Mouse (Mus musculus) spleen, adult 2 months (tissue): Measurements from ENCODE around the gene Prpf6. TPM values are rescaled to one million over a fixed set of nuclear protein-coding genes. Genes with fewer than 3 reads are reported as not detected.

Experiments
- DNase-seq, 2 experiments: peaks; one replicate each; pipeline versions ENCODE4 v3.0.0 to v3.0.0-alpha.2; 2012 to 2021; ENCODE audit warnings: low spot score in 2 of 2, low read depth in 1 of 2
- H3K27ac ChIP-seq: fragments of 200-500 bp; 2 replicates; pipeline ENCODE4 v1.5.1; 2012; ENCODE audit warnings: low read length, inconsistent platforms; ENCODE audit not compliant: insufficient read depth
- H3K27me3 ChIP-seq: fragments of 200-500 bp; 2 replicates; pipeline ENCODE4 v1.6.1; 2012; ENCODE audit warnings: mild to moderate bottlenecking, moderate library complexity, low read length, inconsistent platforms; ENCODE audit not compliant: control insufficient read depth, insufficient read depth
- H3K36me3 ChIP-seq: fragments of 200-500 bp; 2 replicates; pipeline ENCODE4 v1.6.1; 2012; ENCODE audit warnings: mild to moderate bottlenecking, low read length, inconsistent platforms; ENCODE audit not compliant: control insufficient read depth, insufficient read depth
- H3K4me1 ChIP-seq: fragments of 200-500 bp; 2 replicates; pipeline ENCODE4 v1.6.1; 2011; ENCODE audit warnings: inconsistent platforms; ENCODE audit not compliant: control insufficient read depth, insufficient read depth, insufficient read length
- H3K4me3 ChIP-seq: fragments of 200-500 bp; 2 replicates; pipeline ENCODE4 v1.5.1; 2011; ENCODE audit warnings: mild to moderate bottlenecking, inconsistent platforms; ENCODE audit not compliant: insufficient read depth, insufficient read length; ENCODE audit errors: extremely low read depth
- CTCF ChIP-seq: fragments of 200-500 bp; IDR thresholded peaks from 2 replicates; pipeline ENCODE4 v1.5.1; 2011; ENCODE audit warnings: mild to moderate bottlenecking, inconsistent platforms; ENCODE audit not compliant: insufficient read depth, insufficient read length, insufficient replicate concordance; ENCODE audit errors: extremely low read depth
- POLR2A ChIP-seq: fragments of 200-500 bp; IDR thresholded peaks from 2 replicates; pipeline ENCODE4 v1.6.1; 2011; ENCODE audit warnings: low read depth, low read length, inconsistent platforms
- WGBS: fragments of 180-500 bp; shearing (Covaris S2); methylation state at CpG from one replicate; pipeline ENCODE4 v1.1.7; 2018; 5-methylcytosine and 5-hydroxymethylcytosine counted together
- polyA plus RNA-seq: library from polyadenylated mRNA; depleted of rRNA; stranded (reverse); fragments of >200 nt; gene quantifications from 2 replicates; pipeline ENCODE4 v1.2.3, GENCODE M21; 2012

Prpf6 gene
- polyA plus RNA-seq, 1 experiment: 11.6 TPM

- DNase-seq: no peak
Observed at GRCm38 (mm10) chr2:181573961-181574360, 17.7 kb upstream of the Prpf6 start.

GRCm38 (mm10) chr2:181574921-181575545, 16.6 kb upstream of the Prpf6 start:
- DNase-seq: no peak
- WGBS: 92% methylated on average over 7 of the region's 7 CpGs
- no peak overlapping the region for H3K27ac ChIP-seq
- H3K4me1 ChIP-seq: peaks cover 3% of the 10 kb centered on the region; the same call in 1 of the 2 replicates
- no peak overlapping the region for H3K4me3 ChIP-seq
- H3K27me3 ChIP-seq: no peaks in the 10 kb centered on the region
- H3K36me3 ChIP-seq: peaks cover 18% of the 10 kb centered on the region
- TF ChIP-seq CTCF: no peak
- TF ChIP-seq POLR2A: no peak

More at GRCm38 (mm10) chr2:181573961-181574360, 17.7 kb upstream of the Prpf6 start:
- 83% methylated on average over 9 of the region's 9 CpGs for WGBS
- no peak for TF ChIP-seq POLR2A
- no peak for TF ChIP-seq CTCF
- no peak overlapping the region for H3K27ac ChIP-seq
- H3K27me3 ChIP-seq: no peaks in the 10 kb centered on the region
- H3K4me1 ChIP-seq: no peaks in the 10 kb centered on the region; the same call in 1 of the 2 replicates
- no peak overlapping the region for H3K4me3 ChIP-seq
- H3K36me3 ChIP-seq: peaks cover 18% of the 10 kb centered on the region

GRCm38 (mm10) chr2:181576613-181577012, 15.1 kb upstream of the Prpf6 start:
- Histone ChIP-seq H3K27me3 (no peaks in the 10 kb centered on the region), H3K36me3 (peaks cover 18% of the 10 kb centered on the region), H3K4me1 (peaks cover 3% of the 10 kb centered on the region; the same call in 1 of the 2 replicates), H3K27ac (no peak overlapping the region), H3K4me3 (no peak overlapping the region)
- 87% methylated on average over 2 of the region's 2 CpGs for WGBS
- no peak for DNase-seq
- TF ChIP-seq CTCF: no peak
- no peak for TF ChIP-seq POLR2A

- Histone ChIP-seq H3K27ac (no peak overlapping the region), H3K4me3 (no peak overlapping the region), H3K4me1 (peaks cover 3% of the 10 kb centered on the region; the same call in 1 of the 2 replicates), H3K27me3 (no peaks in the 10 kb centered on the region), H3K36me3 (peaks cover 16% of the 10 kb centered on the region)
- WGBS: 87% methylated on average over 2 of the region's 2 CpGs
- TF ChIP-seq CTCF (no peak), POLR2A (no peak)
- DNase-seq: no peak
Observed at GRCm38 (mm10) chr2:181577126-181577525, 14.5 kb upstream of the Prpf6 start.

GRCm38 (mm10) chr2:181577981-181578581, 13.6 kb upstream of the Prpf6 start:
- H3K27ac ChIP-seq: no peak overlapping the region
- no peak for DNase-seq

GRCm38 (mm10) chr2:181578790-181579618, 12.7 kb upstream of the Prpf6 start:
- TF ChIP-seq CTCF: no peak
- 88% methylated on average over 5 of the region's 5 CpGs for WGBS
- Histone ChIP-seq H3K4me3 (no peak overlapping the region), H3K36me3 (peaks cover 3% of the 10 kb centered on the region; the same call in 1 of the 2 replicates), H3K27ac (no peak overlapping the region), H3K4me1 (peaks cover 3% of the 10 kb centered on the region; the same call in 1 of the 2 replicates), H3K27me3 (no peaks in the 10 kb centered on the region)
- DNase-seq: no peak

More at GRCm38 (mm10) chr2:181577981-181578581, 13.6 kb upstream of the Prpf6 start:
- H3K4me3 ChIP-seq: no peak overlapping the region
- H3K27me3 ChIP-seq: no peaks in the 10 kb centered on the region
- 73% methylated on average over 7 of the region's 7 CpGs for WGBS
- peaks cover 3% of the 10 kb centered on the region; the same call in 1 of the 2 replicates for H3K4me1 ChIP-seq
- TF ChIP-seq CTCF (no peak), POLR2A (no peak)
- H3K36me3 ChIP-seq: peaks cover 8% of the 10 kb centered on the region
